Mouse (Mus musculus): Measurements from ENCODE around the gene Gm3415.

DNA sequence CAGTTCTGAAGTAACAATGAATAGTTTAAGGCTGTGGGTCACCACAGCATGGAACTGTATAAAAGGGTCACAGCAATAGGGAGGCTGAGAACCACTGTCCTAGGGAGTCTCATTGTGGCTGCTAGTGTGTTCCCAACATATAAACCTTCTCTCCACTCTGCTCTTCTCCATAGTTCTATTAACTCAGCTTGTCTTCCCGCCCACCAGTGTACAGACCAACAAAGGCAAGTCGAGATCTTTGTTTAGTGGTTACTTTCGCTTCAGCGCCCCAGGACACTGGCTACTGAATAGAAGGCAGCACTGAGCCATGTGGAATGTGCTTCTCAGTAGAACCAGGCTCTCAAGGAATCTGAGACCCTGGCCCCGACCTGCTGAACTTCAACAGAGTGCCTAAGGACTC lies 36.6 kb downstream of the Gm3415 start:
- TF ChIP-seq CTCF (conservative IDR thresholded peaks at IDR 0.05; ENCODE audit: insufficient read depth, insufficient read length, low read depth, low read length) (no peak), POLR2A (IDR thresholded peaks at IDR 0.05; ENCODE audit: low read depth, low read length) (no peak)
